Mouse (Mus musculus) midbrain, embryonic 16.5 days (tissue): ENCODE data around the gene Vmn1r196. TPM values are rescaled to one million over a fixed set of nuclear protein-coding genes. Genes with fewer than 3 reads are reported as not detected.

Source experiments
- ATAC-seq: fragments of 200-750 bp; cut with Nextera tagmentation; 2 replicates; pipeline ENCODE4 v1.8.0; 2017; ENCODE audit warnings: moderate TSS enrichment
- H3K27ac ChIP-seq: fragments of 300-500 bp; sonication (generic); 2 replicates; pipeline ENCODE4 v1.5.1; 2014; ENCODE audit warnings: mild to moderate bottlenecking, low read length, mixed read lengths
- H3K27me3 ChIP-seq: fragments of 300-500 bp; sonication (generic); 2 replicates; pipeline ENCODE4 v1.6.1; 2014; ENCODE audit warnings: low read depth, low read length, mixed read lengths; ENCODE audit not compliant: control insufficient read depth, insufficient read depth
- H3K36me3 ChIP-seq: fragments of 300-500 bp; sonication (generic); 2 replicates; pipeline ENCODE4 v1.6.1; 2014; ENCODE audit warnings: mild to moderate bottlenecking, low read length, moderate library complexity, mixed read lengths; ENCODE audit not compliant: control insufficient read depth, insufficient read depth
- H3K4me1 ChIP-seq: fragments of 300-500 bp; sonication (generic); 2 replicates; pipeline ENCODE4 v1.6.1; 2014; ENCODE audit warnings: mild to moderate bottlenecking, low read length, mixed read lengths; ENCODE audit not compliant: control insufficient read depth, insufficient read depth
- H3K4me2 ChIP-seq: fragments of 300-500 bp; sonication (generic); 2 replicates; pipeline ENCODE4 v1.6.1; 2014; ENCODE audit warnings: mild to moderate bottlenecking, low read length, mixed read lengths
- H3K4me3 ChIP-seq: fragments of 300-500 bp; sonication (generic); 2 replicates; pipeline ENCODE4 v1.5.1; 2014; ENCODE audit warnings: low read depth, mild to moderate bottlenecking, low read length, moderate library complexity, mixed read lengths
- H3K9ac ChIP-seq: fragments of 300-500 bp; sonication (generic); 2 replicates; pipeline ENCODE4 v1.6.1; 2014; ENCODE audit warnings: low read depth, low read length, mixed read lengths
- H3K9me3 ChIP-seq: fragments of 300-500 bp; sonication (generic); replicated peaks from 2 replicates; pipeline ENCODE4 v1.6.1; 2014; ENCODE audit warnings: mild to moderate bottlenecking, low read length, mixed read lengths; ENCODE audit not compliant: control insufficient read depth, poor library complexity, severe bottlenecking
- WGBS: fragments of 180-500 bp; shearing (Covaris S2); extraction: QIAGEN DNeasy Blood & Tissue Kit; methylation state at CpG from one replicate; pipeline ENCODE4 v1.1.7; 2014; 5-methylcytosine and 5-hydroxymethylcytosine counted together
- polyA plus RNA-seq: library from polyadenylated mRNA; unstranded; fragments of >200 nt; fragmentation: Nextera tagmentation; extraction: Ambion mirVana; gene quantifications from 2 replicates; pipeline ENCODE4 v1.2.1, GENCODE M21; 2015

Vmn1r196 gene
- polyA plus RNA-seq, 1 experiment from 2014 or later = not detected

DNA sequence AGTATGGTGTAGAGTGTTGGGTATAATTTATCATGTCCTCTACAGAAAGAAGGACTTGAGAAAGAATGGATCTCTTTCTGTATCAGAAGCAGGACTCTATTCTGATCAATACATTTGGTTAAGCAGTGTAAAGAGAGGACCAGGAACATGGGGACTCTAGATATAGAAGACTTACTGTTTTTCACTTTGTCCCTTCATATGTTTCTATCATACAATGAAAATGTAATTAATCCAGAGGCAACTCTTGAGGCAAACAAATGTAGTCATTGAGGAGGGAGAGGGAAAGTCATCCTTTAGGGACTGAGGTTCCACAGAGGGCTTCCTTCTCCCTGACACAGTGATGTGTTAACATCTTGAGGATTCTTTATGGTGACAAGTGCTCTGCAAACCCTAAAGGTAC lies 34.6 kb downstream of the Vmn1r196 start, which contains the start of gene Vmn1r197:
TSS of gene Vmn1r197 (plus strand) at position 301 of the 400 bp plus-strand sequence.
- Histone ChIP-seq H3K36me3 (no peaks in the 10 kb centered on the region), H3K4me2 (no peak within 1 kb of the TSS), H3K9me3 (no peaks in the 10 kb centered on the region), H3K4me1 (no peaks in the 10 kb centered on the region), H3K27me3 (no peaks in the 10 kb centered on the region), H3K27ac (no peak within 1 kb of the TSS), H3K4me3 (no peak within 1 kb of the TSS), H3K9ac (no peak within 1 kb of the TSS)
- ATAC-seq = no peak

DNA sequence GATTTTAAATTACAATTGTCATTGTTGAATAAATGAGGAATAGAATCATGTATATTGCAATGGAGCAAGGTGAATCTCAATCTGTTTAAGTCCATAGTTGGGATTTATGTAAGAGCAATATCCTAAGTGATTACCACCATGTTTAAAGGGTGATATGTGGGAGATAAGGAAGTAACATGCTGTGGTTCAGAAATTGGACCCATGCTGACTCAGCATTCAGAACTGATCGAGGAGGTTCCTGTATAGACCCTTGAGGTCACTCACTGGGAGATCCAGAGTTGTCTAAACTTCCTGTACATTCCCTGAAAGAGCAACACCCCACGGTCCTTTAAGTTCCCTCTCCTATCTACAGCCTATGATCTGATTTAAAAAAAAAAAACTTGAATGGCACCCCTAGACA lies 43.5 kb downstream of the Vmn1r196 start:
- no peak for ATAC-seq

DNA sequence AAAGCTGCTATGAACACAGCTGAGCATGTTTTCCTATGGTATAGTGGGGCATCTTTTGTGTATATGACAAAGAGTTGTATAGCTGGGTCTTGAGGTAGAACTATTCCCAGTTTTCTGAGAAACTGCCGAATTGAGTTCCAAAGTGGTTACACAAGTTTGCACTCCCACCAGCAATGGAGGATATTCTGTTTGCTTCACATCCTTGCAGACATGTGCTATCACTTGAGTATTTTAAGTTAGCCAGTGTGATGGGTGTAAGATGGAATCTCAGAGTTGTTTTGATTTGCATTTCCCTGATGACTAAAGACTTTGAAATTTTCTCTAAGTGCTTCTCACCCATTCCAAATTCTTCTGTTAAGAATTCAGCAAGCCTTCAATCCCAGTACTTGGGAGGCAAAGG lies 45.8 kb downstream of the Vmn1r196 start:
- Histone ChIP-seq H3K27ac (no peak overlapping the region), H3K27me3 (no peaks in the 10 kb centered on the region), H3K36me3 (no peaks in the 10 kb centered on the region), H3K9ac (no peak overlapping the region), H3K4me3 (no peak overlapping the region), H3K9me3 (no peaks in the 10 kb centered on the region), H3K4me2 (no peak overlapping the region), H3K4me1 (no peaks in the 10 kb centered on the region)
- ATAC-seq = no peak
- WGBS = 94% methylated on average over 1 of the region's 1 CpGs

More for the DNA sequence above, 43.5 kb downstream of the Vmn1r196 start:
- Histone ChIP-seq H3K9me3 (no peaks in the 10 kb centered on the region), H3K4me3 (no peak overlapping the region), H3K27ac (no peak overlapping the region), H3K27me3 (no peaks in the 10 kb centered on the region), H3K36me3 (no peaks in the 10 kb centered on the region), H3K9ac (no peak overlapping the region), H3K4me1 (no peaks in the 10 kb centered on the region), H3K4me2 (no peak overlapping the region)
- WGBS = 79% methylated on average over 2 of the region's 2 CpGs

Other genes with a start within 250 kb of the Vmn1r196 start
- gene Hist1h4i, start 248.6 kb upstream of the Vmn1r196 start, polyA plus RNA-seq = 4.0 and 4.9 TPM in 2 replicates
- 1.8 and 8.3 TPM in 2 replicates for gene Hist1h2ag, start 247.0 kb upstream of the Vmn1r196 start, polyA plus RNA-seq
- 1.5 and 2.3 TPM in 2 replicates for gene Hist1h2bj, start 246.7 kb upstream of the Vmn1r196 start, polyA plus RNA-seq
- not detected in 2 replicates for gene Vmn1r188, start 205.5 kb upstream of the Vmn1r196 start, polyA plus RNA-seq
- gene Vmn1r189, start 184.1 kb upstream of the Vmn1r196 start, polyA plus RNA-seq = not detected in 2 replicates
- gene Vmn1r191, start 106.0 kb upstream of the Vmn1r196 start, polyA plus RNA-seq = not detected in 2 replicates
- not detected in 2 replicates for gene Vmn1r192, start 98.8 kb upstream of the Vmn1r196 start, polyA plus RNA-seq
- gene Vmn1r193, start 66.8 kb upstream of the Vmn1r196 start, polyA plus RNA-seq = not detected in 2 replicates
- gene Vmn1r194, start 45.7 kb upstream of the Vmn1r196 start, polyA plus RNA-seq = not detected in 2 replicates
- gene Vmn1r195, start 19.4 kb upstream of the Vmn1r196 start, polyA plus RNA-seq = not detected in 2 replicates
- gene Vmn1r197, start 34.7 kb downstream of the Vmn1r196 start, polyA plus RNA-seq = not detected in 2 replicates
- gene Vmn1r198, start 60.4 kb downstream of the Vmn1r196 start, polyA plus RNA-seq = not detected in 2 replicates
- gene Vmn1r199, start 89.9 kb downstream of the Vmn1r196 start, polyA plus RNA-seq = not detected in 2 replicates
- gene Vmn1r200, start 100.5 kb downstream of the Vmn1r196 start, polyA plus RNA-seq = not detected in 2 replicates
- not detected in 2 replicates for gene Vmn1r201, start 182.0 kb downstream of the Vmn1r196 start, polyA plus RNA-seq
- not detected in 2 replicates for gene Vmn1r202, start 215.5 kb downstream of the Vmn1r196 start, polyA plus RNA-seq
- not detected in 2 replicates for gene Vmn1r203, start 228.2 kb downstream of the Vmn1r196 start, polyA plus RNA-seq